Mouse (Mus musculus) testis, adult 2 months (tissue): Measurements from ENCODE around the gene Slc25a13.

Experiments
- CTCF ChIP-seq: fragments of 200-500 bp; IDR thresholded peaks from 2 replicates; pipeline ENCODE4 v1.5.1; 2012; ENCODE audit warnings: low read depth, mild to moderate bottlenecking, inconsistent platforms, low read length, moderate library complexity; ENCODE audit not compliant: control insufficient read depth, insufficient read depth, insufficient replicate concordance
- POLR2A ChIP-seq: fragments of 200-500 bp; IDR thresholded peaks from 2 replicates; pipeline ENCODE4 v1.6.1; 2012; ENCODE audit warnings: low read depth, mild to moderate bottlenecking, inconsistent platforms, low read length, moderate library complexity; ENCODE audit not compliant: control insufficient read depth

DNA sequence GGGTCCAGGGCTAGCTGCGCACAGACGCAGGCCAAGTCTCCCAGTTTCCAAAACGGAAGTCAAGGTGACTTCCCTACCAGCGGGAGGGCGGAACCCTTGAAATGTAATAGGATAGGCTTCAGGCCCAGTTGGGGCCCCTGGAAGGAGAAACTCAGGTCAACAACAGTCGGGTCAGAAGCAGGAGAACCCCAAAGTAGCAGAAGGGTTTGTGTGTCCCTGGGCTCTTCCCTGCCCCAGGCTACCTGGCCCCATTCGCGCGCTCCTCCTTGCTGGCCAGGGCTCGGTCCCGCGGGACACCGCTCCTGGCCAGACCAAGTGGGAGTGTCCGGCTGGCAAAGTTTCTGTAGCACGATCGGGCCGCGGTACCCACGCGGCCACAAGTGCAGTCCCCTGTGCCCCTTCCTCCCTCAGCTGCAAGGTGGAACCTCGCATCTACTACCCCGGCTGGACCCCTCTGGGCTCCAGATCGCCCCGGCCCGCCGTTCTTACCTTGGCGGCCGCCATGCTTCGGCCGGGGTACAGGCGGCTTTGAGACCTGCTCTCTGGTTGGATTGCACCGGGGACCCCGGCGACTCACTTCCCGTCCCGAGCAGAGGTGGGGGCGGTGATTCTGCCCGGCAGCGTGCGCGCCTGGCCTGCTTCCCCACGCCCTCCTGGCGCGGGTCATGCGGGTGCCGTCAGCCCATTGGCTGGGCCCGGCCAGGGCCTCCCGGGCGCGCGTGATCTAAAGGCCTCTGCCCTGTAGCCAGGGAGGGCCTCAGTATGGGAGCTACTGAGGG is at the start of gene Slc25a13:
- TF ChIP-seq CTCF (no peak), POLR2A (no peak)
